Mouse (Mus musculus) stomach, embryonic 14.5 days (tissue): ENCODE data around the gene Gnao1. TPM values are rescaled to one million over a fixed set of nuclear protein-coding genes. Genes with fewer than 3 reads are reported as not detected.

Experiments used
- ATAC-seq: fragments of 200-750 bp; cut with Nextera tagmentation; 2 replicates; pipeline ENCODE4 v1.8.0; 2017; ENCODE audit warnings: low read depth, moderate TSS enrichment; ENCODE audit not compliant: insufficient number of reproducible peaks, insufficient read depth, low FRiP score
- H3K27ac ChIP-seq: fragments of 300-500 bp; sonication (generic); 2 replicates; pipeline ENCODE4 v1.5.1; 2014; ENCODE audit warnings: mild to moderate bottlenecking, low read length, moderate library complexity, mixed read lengths
- H3K27me3 ChIP-seq: fragments of 300-500 bp; sonication (generic); 2 replicates; pipeline ENCODE4 v1.6.1; 2014; ENCODE audit warnings: low read length, control low read depth, mixed read lengths; ENCODE audit not compliant: control insufficient read depth, insufficient read depth
- H3K36me3 ChIP-seq: fragments of 300-500 bp; sonication (generic); 2 replicates; pipeline ENCODE4 v1.6.1; 2014; ENCODE audit warnings: mild to moderate bottlenecking, control low read depth, low read length, moderate library complexity, mixed read lengths; ENCODE audit not compliant: control insufficient read depth, insufficient read depth
- H3K4me1 ChIP-seq: fragments of 300-500 bp; sonication (generic); 2 replicates; pipeline ENCODE4 v1.6.1; 2014; ENCODE audit warnings: low read length, control low read depth, mixed read lengths; ENCODE audit not compliant: control insufficient read depth, insufficient read depth
- H3K4me2 ChIP-seq: fragments of 300-500 bp; sonication (generic); replicated peaks from 2 replicates; pipeline ENCODE4 v1.6.1; 2014; ENCODE audit warnings: low read depth, low read length, control low read depth
- H3K4me3 ChIP-seq: fragments of 300-500 bp; sonication (generic); 2 replicates; pipeline ENCODE4 v1.5.1; 2014; ENCODE audit warnings: low read depth, low read length, control low read depth
- H3K9ac ChIP-seq: fragments of 300-500 bp; sonication (generic); replicated peaks from 2 replicates; pipeline ENCODE4 v1.6.1; 2014; ENCODE audit warnings: low read depth, mild to moderate bottlenecking, control low read depth, low read length, moderate library complexity, mixed read lengths
- H3K9me3 ChIP-seq: fragments of 300-500 bp; sonication (generic); 2 replicates; pipeline ENCODE4 v1.6.1; 2016; ENCODE audit warnings: low read depth, low read length, control low read depth; ENCODE audit not compliant: control insufficient read depth
- WGBS: fragments of 180-500 bp; shearing (Covaris S2); extraction: QIAGEN DNeasy Blood & Tissue Kit; methylation state at CpG from one replicate; pipeline ENCODE4 v1.1.7; 2014; 5-methylcytosine and 5-hydroxymethylcytosine counted together
- microRNA-seq: library from miRNA; unstranded; fragments of <30 nt; microRNA quantifications from one replicate; pipeline ENCODE4, GENCODE M21; 2016
- polyA plus RNA-seq: library from polyadenylated mRNA; unstranded; fragments of >200 nt; fragmentation: Nextera tagmentation; extraction: Ambion mirVana; gene quantifications from 2 replicates; pipeline ENCODE4 v1.2.1, GENCODE M21; 2014

The Gnao1 gene
- polyA plus RNA-seq, 1 experiment from 2014 or later = 14.0 TPM

GRCm38 (mm10) chr8:94012013-94012951 lies 202.5 kb downstream of the Gnao1 start, which contains the start of gene Amfr:
Gene Amfr (minus strand): TSS chr8:94012842.
- H3K4me2 ChIP-seq = peak within 1 kb of the TSS; percentile 87
- WGBS = under 1% methylated on average over 108 of the region's 130 CpGs
- H3K27ac ChIP-seq = peak within 1 kb of the TSS; percentile 93
- ATAC-seq = peak; percentile 91
- H3K27me3 ChIP-seq = no peaks in the 10 kb centered on the region
- H3K36me3 ChIP-seq = no peaks in the 10 kb centered on the region
- H3K9ac ChIP-seq = peak within 1 kb of the TSS; percentile 96
- peak within 1 kb of the TSS; percentile 94 for H3K4me3 ChIP-seq
- H3K4me1 ChIP-seq = peaks cover 20% of the 10 kb centered on the region
- H3K9me3 ChIP-seq = no peaks in the 10 kb centered on the region

GRCm38 (mm10) chr8:94013026-94013612 lies 203.4 kb downstream of the Gnao1 start:
- Histone ChIP-seq H3K4me3 (peak overlapping the region; percentile 94), H3K4me1 (peaks cover 20% of the 10 kb centered on the region), H3K36me3 (no peaks in the 10 kb centered on the region), H3K27me3 (no peaks in the 10 kb centered on the region), H3K4me2 (peak overlapping the region; percentile 87), H3K9ac (peak overlapping the region; percentile 96), H3K9me3 (no peaks in the 10 kb centered on the region), H3K27ac (peak overlapping the region; percentile 93)
- WGBS = 27% methylated on average over 7 of the region's 7 CpGs
- ATAC-seq = no peak

Small RNA genes lying within 50 kb of the gene (microRNA-seq; reads per million reads assigned to microRNA genes)
- gene Gm24159 = not detected

Other genes starting within 250 kb of the Gnao1 start
- gene Amfr, start 202.9 kb downstream of the Gnao1 start, polyA plus RNA-seq = 41.9 and 46.3 TPM in 2 replicates
- 126 and 136 TPM in 2 replicates for gene Nudt21, start 227.1 kb downstream of the Gnao1 start, polyA plus RNA-seq
- 13.4 and 17.9 TPM in 2 replicates for gene Ogfod1, start 227.2 kb downstream of the Gnao1 start, polyA plus RNA-seq